Mouse (Mus musculus) right cerebral cortex, postnatal 14 days (tissue): ENCODE results near the gene Xrcc1.

ENCODE experiments used
- DNase-seq: peaks from one replicate; pipeline ENCODE4 v3.0.0; 2022

The Xrcc1 gene

DNA sequence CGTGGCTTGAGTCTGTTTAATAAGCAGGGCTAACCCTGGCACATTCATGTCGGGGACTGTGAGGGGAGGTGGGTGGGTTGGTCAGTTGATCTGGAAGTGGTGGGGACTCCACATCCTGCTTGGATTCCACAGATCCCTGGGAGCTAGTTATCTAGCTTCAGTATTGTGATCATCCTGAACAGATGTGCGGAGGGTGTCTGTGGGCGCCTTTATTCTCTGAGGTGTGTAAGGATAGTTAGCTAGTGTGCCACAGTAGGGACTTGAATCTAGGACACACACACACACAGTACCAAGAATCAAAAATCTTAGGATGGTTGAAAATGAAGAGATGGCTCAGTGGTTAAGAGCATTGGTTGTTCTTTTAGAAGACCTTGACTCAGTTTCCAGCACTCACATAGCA lies 22.4 kb downstream of the Xrcc1 start:
- no peak for DNase-seq

DNA sequence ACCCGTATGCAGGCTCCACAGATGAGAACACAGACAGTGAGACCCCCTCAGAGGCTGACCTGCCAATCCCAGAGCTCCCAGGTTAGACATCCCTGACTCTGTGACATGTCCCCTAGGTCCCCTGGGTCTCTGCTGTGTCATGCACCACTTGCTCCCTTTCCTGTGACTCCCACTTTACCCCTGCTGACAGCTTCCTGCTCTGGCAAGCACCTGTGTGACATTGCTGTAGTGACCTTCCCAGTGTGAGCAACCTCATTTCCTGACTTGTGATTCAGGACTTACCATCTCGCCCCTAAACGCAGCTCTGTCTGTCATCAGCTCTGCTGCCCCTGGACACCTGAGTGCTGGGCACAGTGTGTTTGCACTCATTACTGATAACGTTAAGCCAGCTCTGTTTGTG lies 25.0 kb downstream of the Xrcc1 start:
- no peak for DNase-seq

DNA sequence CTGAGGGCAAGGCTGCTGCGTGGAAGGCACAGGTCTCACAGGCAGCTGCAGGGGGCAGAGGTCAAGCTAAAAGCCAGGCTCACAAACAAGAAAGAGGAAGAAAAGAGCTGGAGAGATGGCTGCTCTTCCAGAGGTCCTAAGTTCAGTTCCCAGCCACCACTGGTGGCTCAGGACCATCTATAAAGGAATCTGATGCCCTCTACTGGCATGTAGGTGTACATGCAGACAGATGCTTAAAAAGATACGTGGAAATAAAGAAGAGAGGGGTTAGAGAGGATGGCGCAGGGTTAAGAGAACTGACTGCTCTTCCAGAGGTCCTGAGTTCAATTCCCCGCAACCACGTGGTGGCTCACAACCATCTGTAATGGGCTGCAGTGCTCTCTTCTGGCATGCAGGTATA lies 26.4 kb downstream of the Xrcc1 start:
- no peak for DNase-seq

DNA sequence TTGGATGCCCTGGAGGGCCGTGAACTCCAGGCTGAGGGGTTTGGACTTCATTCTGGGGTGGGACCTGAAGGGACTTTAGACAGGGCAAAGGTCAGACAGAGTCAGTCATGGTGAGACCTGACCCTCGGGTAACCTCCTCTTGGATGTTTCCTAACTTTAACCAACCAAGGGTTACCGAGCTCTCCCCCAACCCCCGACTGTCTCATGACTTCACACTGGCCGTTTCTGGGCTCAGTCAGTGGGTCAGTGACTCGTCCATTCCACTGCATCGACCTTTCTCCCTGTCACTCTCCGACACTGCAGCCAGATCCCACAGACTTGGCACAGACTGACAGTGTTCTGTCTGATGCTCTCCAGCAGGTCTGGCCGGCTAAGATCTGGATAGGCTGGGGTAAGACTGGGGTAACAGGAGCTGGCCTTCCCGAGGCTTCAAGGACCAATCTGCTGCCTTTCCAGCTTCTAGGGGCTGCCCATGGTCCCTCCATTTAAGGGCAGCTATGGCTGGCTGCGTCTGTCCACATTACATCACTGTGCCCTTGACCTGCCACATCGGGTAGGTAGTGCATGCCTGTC lies 28.2 kb downstream of the Xrcc1 start:
- DNase-seq: no peak

DNA sequence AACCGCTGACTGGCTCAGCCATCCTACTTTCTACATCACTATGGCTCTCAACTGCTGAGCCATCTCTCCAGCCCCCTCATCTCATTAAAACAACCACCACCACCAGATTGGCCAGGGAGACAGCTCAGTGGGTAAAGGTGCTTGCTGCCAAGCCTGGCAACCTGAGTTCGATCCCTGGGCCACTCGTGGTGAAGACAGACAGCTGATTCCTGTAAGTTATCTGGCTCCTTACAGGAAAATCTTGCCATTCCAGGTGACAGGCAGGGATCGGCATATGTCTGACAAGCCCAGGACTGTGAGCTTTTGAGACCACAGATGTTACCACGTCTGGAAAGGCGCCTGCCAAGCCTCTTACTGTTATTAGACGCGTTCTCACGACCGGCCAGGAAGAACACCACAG lies 31.7 kb downstream of the Xrcc1 start:
- no peak for DNase-seq

DNA sequence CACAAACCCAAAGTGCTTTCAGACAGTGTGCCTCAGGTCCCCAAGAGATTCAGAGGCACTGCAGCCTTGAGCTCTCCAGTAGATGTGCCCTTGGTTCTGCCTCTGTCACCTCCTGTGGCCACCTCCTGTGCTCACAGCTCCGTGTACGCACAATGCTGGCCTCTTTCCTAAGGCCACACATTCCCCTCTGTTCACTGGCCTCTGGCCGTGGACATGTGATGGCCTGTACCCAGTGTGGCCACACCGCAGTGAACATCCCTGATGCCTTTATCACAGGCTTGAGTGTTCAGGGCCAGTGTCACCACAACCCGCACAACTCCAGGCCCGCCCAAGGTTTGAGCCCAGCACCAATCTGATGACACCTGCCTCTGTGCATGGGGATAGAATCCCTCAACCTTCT lies 38.8 kb downstream of the Xrcc1 start:
- no peak for DNase-seq

DNA sequence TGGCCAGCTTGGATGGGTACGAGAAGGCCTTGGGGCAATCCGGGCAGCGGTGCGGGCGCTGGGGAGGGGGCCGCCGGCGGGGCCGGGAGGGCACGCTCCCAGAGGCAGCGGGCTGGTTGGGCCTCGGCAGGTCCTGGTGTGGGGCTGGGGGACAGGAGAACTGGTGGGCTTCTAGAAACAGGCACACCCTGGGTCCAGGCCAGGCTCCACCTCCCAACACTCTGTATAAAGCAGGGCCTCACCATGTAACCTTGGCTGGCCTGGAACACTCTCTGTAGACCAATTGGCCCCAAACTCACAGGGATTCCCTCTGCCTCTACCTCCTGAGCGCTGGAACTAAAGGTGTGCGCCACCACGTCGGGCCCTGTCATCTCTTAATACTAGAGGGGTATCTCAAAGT lies 39.9 kb downstream of the Xrcc1 start:
- no peak for DNase-seq

DNA sequence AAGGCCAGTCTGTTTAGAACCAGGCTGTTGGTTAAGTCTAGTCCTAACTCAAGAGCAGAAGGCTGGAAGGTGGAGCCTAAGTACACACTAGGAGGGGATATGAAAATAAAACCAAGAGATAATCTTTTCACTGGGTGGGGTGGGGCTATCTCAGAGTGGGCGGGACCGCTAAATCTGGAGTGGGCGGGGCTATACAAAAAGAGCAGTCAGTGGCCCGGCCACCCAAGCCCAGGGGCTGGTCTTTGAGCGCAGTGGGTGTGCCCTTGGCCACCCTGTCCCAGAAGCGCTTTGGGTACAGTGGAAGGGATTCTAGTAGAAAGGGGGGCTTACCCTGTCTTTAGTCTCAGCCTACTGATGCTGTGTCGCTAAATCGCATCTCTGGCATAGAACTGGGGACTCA lies 40.7 kb downstream of the Xrcc1 start:
- no peak for DNase-seq

DNA sequence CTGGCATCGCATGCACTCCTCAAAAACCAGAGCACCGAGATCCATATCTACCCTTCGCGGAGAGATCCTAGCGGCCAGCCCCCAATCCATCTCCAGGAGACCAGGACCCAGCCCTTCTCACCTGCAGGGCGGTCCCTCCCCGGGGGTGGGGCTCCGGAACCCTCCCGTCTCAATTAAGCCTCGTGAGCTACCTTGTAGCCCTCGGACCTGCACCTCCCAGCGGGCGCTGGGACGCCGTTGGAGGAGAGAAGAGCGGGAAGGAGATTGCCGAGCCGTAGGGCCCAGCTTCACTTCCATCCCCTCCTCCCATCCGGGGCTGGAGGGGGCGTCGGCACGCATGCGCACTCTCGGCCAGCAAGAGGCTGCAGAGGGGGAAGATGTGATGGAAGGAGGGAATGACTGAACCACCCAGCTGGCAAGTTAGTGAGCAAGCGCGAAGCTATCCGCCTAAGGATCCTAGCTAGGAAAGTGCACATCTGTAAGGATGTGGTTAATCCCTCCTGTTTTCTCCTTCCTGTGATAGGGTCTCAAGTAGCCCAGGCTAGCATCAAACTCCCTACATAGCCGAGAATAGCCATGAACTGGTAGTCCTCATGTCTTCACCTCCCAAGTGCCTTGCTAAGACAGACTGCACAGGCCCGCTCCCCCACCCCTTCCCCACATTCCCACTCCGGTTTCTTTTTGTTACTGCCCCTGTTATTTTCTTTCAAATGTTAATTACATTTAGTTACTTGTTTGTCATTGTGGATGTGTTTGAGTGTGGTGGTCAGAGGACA lies 41.4 kb downstream of the Xrcc1 start, which contains the start of the genes Ethe1 and Zfp575:
Gene Ethe1, plus strand, starts transcription at position 214 of the 776 bp plus-strand sequence.
Gene Zfp575, minus strand, starts transcription at position 312 of the 776 bp plus-strand sequence.
- DNase-seq: peak; percentile 88

DNA sequence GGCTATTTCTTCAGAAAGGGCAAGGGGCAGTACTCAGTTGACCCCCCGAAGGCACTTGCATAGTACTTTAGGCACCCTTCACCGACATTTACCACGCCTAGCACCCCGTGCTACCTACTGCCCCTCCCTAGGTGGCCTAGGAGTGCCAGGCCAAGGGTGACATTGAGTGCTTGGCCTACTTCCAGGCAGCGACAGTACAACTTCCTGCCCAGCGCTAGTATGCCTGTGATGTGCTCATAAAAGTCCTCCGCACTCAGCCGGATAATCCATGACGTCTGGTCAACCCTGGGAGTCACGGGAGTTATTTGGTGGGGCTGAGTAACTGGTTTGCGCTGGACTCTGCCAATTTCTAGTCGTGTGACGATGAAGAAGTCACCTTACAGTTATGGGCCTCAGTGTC lies 42.2 kb downstream of the Xrcc1 start:
- no peak for DNase-seq

DNA sequence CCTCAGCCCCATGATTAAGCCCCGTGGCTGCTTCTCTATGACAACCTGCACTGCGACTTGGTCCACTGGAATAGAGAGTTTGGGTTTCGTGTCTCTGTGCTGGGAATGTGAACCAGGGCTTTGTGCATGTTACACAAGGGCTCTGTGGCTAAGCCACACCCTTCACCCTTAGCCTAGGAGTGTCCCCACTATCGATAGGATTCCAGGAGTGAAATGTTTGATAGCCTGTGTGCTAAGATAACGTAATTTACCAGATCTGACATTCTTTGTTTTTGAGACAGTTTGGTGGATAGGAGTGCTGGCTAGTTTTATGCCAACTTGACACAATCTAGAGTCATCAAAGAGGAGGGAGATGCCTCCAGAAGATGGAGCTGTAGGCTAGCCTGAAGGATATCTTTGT lies 45.6 kb downstream of the Xrcc1 start:
- no peak for DNase-seq

DNA sequence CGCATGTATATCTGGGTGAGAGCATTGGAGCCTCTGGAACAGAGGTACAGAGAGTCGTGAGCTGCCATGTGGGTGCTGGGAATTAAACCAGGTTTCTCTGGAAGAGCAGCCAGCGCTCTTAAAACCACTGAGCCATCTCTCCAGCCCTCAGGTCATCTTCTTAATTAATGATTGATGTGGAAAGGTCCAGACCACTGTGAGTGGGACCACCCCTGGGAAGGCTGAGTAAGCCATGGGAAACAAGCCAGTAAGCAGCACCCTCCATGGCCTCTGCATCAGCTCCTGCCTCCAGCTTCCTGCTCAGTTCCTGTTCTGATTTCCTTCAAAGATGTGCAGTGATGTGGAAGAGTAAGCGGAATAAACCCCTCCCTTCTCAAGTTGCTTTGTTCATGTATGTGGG lies 46.1 kb downstream of the Xrcc1 start:
- no peak for DNase-seq

DNA sequence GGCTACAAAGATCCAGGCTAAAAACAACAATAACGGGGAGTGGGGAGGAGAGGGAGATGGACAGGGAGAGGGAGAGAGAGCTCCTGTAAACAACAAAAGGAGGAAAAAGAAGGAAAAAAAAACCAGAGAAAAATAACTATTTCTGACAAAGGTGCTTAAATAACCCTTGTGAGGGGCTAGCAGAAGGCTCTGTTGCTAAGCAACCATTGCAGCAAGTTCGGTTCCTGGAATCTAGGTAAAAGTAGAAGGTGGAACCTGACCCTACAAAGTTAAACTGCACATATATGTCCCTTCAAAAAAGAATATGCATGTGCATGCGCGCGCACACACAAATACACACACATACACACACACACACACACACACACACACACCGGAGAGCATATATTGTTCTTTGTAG lies 46.7 kb downstream of the Xrcc1 start:
- DNase-seq: no peak

DNA sequence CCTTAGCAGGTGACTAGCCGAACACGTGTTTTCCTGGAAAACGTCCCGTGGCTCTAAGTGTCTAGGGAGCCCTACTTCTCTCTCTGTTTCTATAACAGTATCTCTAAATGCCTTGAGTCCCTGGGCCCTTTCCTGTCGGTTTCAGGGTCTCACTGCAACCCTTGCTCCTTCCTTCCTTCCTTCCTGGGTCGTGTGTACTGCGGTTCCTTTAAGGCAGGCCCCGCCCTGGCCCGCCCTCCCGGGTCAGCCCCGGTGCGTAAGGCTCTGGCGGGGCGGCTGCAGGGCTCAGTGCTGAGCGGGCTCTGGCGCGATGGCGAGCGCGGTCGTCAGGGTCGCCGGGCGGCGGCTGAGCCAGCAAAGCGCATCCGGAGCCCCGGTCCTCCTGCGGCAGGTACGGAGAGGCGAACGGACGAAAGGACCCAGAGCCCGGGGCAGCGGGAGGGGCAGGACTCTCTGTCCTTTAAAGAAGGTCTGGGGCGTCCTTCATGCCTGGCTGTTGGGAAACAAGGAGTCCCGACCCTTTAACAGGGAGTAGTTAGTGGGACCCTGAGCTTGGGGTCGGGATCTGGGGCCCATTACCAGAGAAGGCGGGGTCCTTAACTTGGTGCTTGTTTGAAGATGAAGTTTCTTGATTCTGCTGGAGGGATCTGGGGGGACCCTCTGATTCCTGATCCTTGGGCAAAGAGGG lies 47.7 kb downstream of the Xrcc1 start:
- DNase-seq: peak; percentile 59

DNA sequence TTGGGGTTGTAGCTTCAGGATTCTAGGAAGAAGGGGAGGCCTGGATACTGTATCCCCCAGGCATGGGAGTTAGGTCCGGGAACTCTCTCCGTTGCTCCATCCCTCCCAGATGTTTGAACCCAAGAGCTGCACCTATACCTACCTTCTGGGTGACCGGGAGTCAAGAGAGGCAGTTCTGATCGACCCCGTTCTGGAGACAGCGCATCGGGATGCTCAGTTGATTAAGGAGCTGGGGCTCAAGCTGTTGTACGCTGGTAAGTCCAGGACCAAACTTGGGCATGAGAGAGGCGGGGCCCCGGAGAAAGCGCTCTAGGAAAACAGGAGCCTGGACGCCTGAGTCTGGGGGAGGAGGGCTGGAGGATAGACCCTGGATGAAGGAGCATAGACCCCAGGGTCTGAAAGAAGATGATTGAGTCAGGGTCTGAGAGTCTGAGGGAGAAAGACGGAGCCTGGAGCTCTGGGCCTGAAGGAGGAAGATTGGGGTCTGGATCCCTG lies 48.3 kb downstream of the Xrcc1 start:
- DNase-seq: no peak

DNA sequence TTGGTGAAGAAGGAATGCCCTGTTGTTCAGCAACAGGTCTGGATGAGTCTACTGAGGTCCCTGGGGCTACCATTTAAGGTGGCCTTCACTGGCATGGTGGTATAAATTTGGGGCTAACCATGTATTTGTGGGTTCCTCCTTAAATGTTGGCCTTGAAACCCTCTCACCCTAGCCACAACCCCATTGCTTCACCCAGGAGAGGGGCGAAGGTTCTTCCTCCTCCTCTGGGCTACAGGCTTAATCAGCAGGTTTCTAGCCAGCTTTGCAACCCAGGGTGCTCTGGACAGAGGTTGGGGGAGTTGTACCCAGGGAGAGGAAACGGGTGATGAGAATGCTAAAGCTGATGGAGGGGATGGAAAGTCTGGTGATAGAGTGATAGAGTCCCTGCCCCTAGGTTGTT lies 49.4 kb downstream of the Xrcc1 start:
- no peak for DNase-seq

DNA sequence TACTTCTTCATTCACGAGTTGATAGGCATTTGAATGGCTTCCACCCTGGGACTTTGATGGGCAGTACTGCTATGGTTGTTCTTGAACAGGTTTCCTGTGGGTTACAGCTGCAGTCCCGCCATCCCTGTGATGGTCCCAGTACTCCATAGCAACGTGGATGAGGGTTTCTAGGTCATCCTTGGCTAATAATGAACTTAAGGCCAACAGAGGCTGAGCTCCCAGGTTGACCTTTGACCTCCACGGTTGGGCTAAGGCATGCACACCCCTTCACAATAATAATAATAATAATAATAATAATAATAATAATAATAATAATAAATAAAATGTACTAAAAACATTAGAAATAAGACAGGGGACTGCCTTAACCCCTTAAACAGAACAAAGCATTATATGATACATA lies 52.0 kb downstream of the Xrcc1 start:
- no peak for DNase-seq

DNA sequence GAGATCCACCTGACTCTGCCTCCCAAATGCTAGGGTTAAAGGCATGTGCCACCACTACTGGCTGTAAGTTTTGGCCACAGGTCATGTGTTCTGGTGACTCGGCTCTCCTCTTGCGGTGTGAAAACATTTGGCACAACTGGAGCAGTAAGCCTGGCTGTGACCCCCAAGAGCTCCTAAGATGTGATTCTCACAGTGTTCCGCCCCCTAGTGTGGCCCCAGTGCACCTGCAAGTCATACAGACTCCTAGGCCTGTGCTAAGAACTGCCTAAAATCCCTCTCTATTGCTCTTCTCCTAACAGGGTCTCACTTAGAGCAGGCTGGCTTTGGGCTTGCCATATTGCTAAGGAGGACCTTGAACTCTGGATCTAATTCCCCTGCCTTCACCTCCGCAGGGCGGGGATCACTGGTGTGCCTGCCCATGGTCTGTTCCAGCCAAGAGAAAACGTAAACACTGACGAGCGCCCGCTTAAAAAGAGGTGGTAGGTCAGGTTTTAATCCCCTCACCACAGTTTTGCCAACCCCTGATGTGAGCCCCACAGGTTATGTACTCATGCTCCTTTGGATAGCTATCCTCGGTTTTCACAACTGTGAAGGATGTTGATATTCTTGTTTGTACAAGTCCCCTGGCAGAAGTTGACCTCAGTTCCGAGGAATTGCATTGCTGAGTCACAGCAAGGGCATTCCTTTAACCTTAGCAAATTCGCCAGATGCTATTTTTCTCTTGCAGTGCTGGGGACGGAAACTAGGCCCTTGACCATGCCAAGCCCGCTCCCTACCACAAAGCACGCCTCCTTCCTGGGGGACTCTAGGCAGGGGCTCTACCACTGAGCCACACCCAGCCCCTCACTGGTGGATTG lies 53.4 kb downstream of the Xrcc1 start:
- DNase-seq: no peak

DNA sequence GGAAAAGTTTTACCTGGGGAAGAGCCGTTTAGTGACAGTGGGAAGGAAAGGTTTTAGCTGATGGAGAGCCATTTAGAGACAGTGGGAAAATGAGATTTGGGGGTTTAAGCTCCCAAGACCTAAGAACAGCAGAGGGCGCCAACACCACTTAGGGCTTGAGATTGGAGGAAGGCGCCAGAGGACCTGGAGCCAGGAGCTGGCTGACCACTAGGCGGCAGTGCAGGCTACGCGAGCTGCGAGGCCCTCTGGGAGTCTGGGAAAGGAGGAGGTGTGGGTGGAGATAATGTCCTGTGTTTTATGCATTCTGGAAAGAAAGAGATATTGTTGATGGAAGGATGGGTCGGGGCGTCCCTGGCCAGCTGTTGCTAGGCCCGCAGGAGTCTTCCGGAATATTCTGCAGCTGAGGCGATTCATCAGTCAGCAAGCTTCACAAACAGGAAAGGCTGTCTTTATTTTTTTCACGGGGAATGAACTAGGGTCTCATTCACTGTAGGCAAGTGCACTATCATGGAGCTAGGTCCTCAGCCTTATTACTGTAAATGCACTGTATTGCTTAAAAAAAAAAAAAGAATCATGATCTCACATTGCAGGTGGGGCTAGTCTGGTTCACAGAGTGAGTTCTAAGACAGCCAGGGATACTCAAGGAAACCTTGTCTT lies 55.0 kb downstream of the Xrcc1 start:
- DNase-seq: peak; percentile 99

DNA sequence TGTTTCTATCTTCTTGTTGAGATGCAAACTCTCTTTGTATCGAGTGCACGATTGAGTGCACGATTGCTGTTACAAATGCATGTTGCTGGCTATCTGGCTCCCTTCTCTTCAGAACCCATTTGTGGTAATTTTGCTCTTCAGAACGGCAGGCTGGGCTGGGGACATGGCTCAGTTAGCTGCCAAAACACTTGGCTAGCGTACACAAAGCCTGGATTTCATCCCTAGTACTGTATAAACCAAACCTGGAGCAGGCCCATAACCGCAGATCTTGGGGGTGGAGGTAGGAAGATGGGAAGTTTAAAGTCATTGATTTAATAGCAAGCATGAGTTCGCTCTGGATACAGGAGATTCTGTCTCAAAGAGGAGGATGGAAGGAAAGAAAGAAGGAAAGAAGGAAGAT lies 59.5 kb downstream of the Xrcc1 start:
- no peak for DNase-seq

DNA sequence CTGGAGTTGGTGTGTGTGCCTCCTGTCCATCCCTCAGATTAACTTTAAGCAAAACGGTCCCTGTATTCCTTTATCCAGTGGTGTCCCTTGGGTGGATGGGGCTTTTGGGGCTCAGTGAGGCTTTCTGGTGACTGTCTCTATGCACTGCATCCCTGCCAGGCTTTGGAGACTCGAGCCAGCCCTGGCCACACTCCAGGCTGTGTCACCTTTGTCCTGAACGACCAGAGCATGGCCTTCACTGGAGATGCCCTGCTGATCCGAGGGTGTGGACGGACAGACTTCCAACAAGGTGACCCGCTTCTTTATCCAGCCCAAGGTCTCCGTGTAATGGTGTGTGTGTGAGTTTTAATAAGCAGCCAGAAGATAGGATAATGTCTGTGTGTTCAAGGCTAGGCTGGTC lies 60.0 kb downstream of the Xrcc1 start:
- no peak for DNase-seq

DNA sequence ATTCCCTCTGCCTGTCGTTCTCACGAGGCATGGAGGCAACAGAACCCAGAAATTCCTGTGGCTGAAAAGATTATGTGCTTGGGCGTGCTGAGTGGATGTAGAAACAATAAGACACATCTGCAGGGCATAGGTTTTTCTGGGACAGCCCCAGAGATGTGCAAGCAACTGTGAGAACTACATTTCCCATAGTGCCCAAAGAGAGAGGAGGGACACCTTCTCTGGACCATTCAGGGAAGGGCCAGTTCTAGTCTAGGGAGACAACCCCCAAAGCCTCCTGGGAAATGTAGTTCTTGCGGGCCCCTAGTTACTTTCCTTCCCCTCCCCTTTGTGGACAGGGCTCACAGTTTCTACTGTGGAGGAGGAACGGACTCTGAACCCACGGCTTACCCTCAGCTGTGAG lies 61.9 kb downstream of the Xrcc1 start:
- DNase-seq: no peak

DNA sequence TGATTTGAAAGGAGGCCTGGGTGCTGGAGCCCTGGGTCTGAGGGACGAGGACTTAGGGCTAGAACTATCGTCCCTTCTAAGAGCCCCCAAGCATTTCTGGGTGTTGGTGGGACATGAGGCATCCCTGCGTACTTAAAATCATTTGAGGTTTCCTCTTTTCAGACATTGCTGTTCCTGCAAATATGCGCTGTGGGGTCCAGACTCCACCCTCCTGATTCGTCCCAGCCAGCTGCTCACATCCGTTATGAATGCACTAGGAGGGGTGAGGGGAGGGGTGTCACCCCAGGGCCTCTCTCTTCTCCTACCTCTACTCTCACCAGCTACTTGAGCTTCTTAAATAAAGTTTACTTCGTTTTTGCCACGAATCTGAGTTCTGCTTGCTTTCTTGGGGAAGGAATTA lies 62.5 kb downstream of the Xrcc1 start:
- no peak for DNase-seq
